Mouse (Mus musculus): ENCODE measurements around the gene Zfhx3. TPM values are rescaled to one million over a fixed set of nuclear protein-coding genes. Genes with fewer than 3 reads are reported as not detected.

Zfhx3 gene
- polyA plus RNA-seq, 1 experiment from 2014 or later: 22.0 TPM

DNA sequence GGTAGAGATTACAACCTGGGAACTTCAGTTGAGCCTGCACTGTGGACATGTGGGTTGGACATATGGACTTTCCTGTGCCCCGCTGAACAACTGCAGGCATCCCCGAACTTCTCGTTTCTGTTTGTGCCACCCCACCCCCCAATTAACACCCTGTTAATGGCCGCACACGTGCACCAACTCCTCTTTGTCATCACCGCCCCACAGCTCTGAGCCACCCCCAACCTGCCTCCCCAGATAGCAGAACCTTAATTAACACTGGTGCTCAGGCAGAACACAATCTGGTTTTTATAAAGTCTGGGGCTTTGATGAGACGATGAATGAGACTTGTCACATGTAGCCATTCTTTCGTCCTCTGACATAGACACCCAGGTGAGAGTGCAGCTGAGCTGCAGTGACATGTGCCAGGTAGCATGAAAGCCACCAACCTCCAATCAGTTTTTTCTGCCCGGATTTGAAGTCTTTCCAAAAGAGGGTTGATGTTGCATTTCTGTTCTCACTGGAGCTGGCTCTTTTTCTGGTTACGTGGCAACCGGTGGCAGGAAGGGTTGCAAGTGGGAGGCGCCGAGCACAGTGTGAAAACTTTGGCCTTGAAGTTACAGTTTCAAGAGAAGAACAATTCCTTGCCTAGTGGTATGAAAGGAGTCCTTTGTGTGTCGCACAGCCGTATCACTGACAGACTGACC, 476.9 kb downstream of the Zfhx3 start:
- H3K4me3 ChIP-seq: no peak overlapping the region
- no peaks in the 10 kb centered on the region for H3K36me3 ChIP-seq
- 56% methylated on average over 15 of the region's 15 CpGs for WGBS
- no peaks in the 10 kb centered on the region for H3K9me3 ChIP-seq
- peaks cover 27% of the 10 kb centered on the region for H3K4me1 ChIP-seq (replicated peaks)
- DNase-seq (ENCODE audit: low spot score): peak; percentile 52
- peak overlapping the region; percentile 72 for H3K27ac ChIP-seq
- H3K27me3 ChIP-seq (ENCODE audit: insufficient read depth, poor library complexity, severe bottlenecking): peaks cover 15% of the 10 kb centered on the region; the same call in 1 of the 2 replicates

- H3K27me3 ChIP-seq (ENCODE audit: insufficient read depth, poor library complexity, severe bottlenecking): peaks cover 11% of the 10 kb centered on the region; the same call in 1 of the 2 replicates
- no peaks in the 10 kb centered on the region for H3K9me3 ChIP-seq
- no peak overlapping the region for H3K27ac ChIP-seq
- 88% methylated on average over 3 of the region's 3 CpGs for WGBS
- DNase-seq (ENCODE audit: low spot score): no peak
- H3K4me3 ChIP-seq: no peak overlapping the region
- H3K4me1 ChIP-seq (replicated peaks): peaks cover 27% of the 10 kb centered on the region
- H3K36me3 ChIP-seq: no peaks in the 10 kb centered on the region
Observed at GRCm38 (mm10) chr8:108422521-108422920, 480.1 kb downstream of the Zfhx3 start.

DNA sequence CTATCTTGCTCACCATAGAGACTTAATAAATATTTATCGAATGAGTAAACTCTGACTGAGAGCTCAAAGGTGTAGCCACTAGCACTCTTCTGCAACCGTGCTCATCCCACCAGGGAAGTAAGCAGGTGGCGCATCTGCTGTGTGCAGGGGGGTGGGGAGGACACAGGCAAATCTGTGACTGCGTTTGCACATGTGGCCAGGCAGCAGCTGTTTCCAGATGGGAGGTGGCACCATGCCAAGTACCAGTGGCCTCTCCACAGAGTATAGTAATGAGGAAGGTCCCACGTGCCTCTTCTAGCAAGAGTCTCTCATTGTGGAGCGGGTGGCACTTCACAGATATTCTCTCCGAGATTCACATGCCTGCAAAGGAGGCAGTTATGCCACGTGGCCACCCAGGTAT, 481.9 kb downstream of the Zfhx3 start:
- 88% methylated on average over 8 of the region's 8 CpGs for WGBS
- Histone ChIP-seq H3K27ac (no peak overlapping the region), H3K4me3 (no peak overlapping the region), H3K36me3 (no peaks in the 10 kb centered on the region), H3K9me3 (no peaks in the 10 kb centered on the region), H3K27me3 (ENCODE audit: insufficient read depth, poor library complexity, severe bottlenecking) (0 out of 2 replicates have a peak, but pooled peaks cover 5% of the 10 kb centered on the region), H3K4me1 (replicated peaks) (peaks cover 14% of the 10 kb centered on the region)
- no peak for DNase-seq (ENCODE audit: low spot score)

GRCm38 (mm10) chr8:108433321-108433720, 490.9 kb downstream of the Zfhx3 start:
- H3K27me3 ChIP-seq (ENCODE audit: insufficient read depth, poor library complexity, severe bottlenecking): peaks cover 30% of the 10 kb centered on the region
- H3K36me3 ChIP-seq: no peaks in the 10 kb centered on the region
- 66% methylated on average over 5 of the region's 5 CpGs for WGBS
- H3K4me1 ChIP-seq (replicated peaks): peaks cover 10% of the 10 kb centered on the region
- H3K9me3 ChIP-seq: no peaks in the 10 kb centered on the region
- no peak for DNase-seq (ENCODE audit: low spot score)
- H3K4me3 ChIP-seq: no peak overlapping the region
- H3K27ac ChIP-seq: no peak overlapping the region

- Histone ChIP-seq H3K36me3 (no peaks in the 10 kb centered on the region), H3K9me3 (no peaks in the 10 kb centered on the region), H3K27me3 (ENCODE audit: insufficient read depth, poor library complexity, severe bottlenecking) (peaks cover 34% of the 10 kb centered on the region), H3K4me1 (replicated peaks) (peaks cover 14% of the 10 kb centered on the region), H3K27ac (no peak overlapping the region), H3K4me3 (no peak overlapping the region)
- no peak for DNase-seq (ENCODE audit: low spot score)
- 84% methylated on average over 4 of the region's 4 CpGs for WGBS
Observed at GRCm38 (mm10) chr8:108434510-108434909, 492.1 kb downstream of the Zfhx3 start.

GRCm38 (mm10) chr8:108436336-108436735, 493.9 kb downstream of the Zfhx3 start:
- WGBS: 62% methylated on average over 12 of the region's 12 CpGs
- Histone ChIP-seq H3K4me3 (no peak overlapping the region), H3K9me3 (no peaks in the 10 kb centered on the region), H3K27ac (0 out of 2 replicates have a peak overlapping the region, but pooled peaks have one; percentile 53), H3K4me1 (replicated peaks) (peaks cover 14% of the 10 kb centered on the region), H3K36me3 (no peaks in the 10 kb centered on the region), H3K27me3 (ENCODE audit: insufficient read depth, poor library complexity, severe bottlenecking) (peaks cover 34% of the 10 kb centered on the region)
- DNase-seq (ENCODE audit: low spot score): no peak

- Histone ChIP-seq H3K9me3 (no peaks in the 10 kb centered on the region), H3K27ac (no peak overlapping the region), H3K4me1 (replicated peaks) (peaks cover 14% of the 10 kb centered on the region), H3K27me3 (ENCODE audit: insufficient read depth, poor library complexity, severe bottlenecking) (peaks cover 34% of the 10 kb centered on the region), H3K4me3 (no peak overlapping the region), H3K36me3 (no peaks in the 10 kb centered on the region)
- WGBS: 91% methylated on average over 13 of the region's 13 CpGs
- no peak for DNase-seq (ENCODE audit: low spot score)
Observed at GRCm38 (mm10) chr8:108437316-108437830, 494.9 kb downstream of the Zfhx3 start.

- no peak overlapping the region for H3K27ac ChIP-seq
- H3K4me1 ChIP-seq (replicated peaks): peaks cover 14% of the 10 kb centered on the region
- no peaks in the 10 kb centered on the region for H3K36me3 ChIP-seq
- peaks cover 22% of the 10 kb centered on the region for H3K27me3 ChIP-seq (ENCODE audit: insufficient read depth, poor library complexity, severe bottlenecking)
- no peak for DNase-seq (ENCODE audit: low spot score)
- WGBS: 61% methylated on average over 3 of the region's 3 CpGs
- no peak overlapping the region for H3K4me3 ChIP-seq
- no peaks in the 10 kb centered on the region for H3K9me3 ChIP-seq
Observed at GRCm38 (mm10) chr8:108440476-108440875, 498.0 kb downstream of the Zfhx3 start.

GRCm38 (mm10) chr8:108450847-108451246, 508.4 kb downstream of the Zfhx3 start:
- Histone ChIP-seq H3K27me3 (ENCODE audit: insufficient read depth, poor library complexity, severe bottlenecking) (peaks cover 43% of the 10 kb centered on the region), H3K4me3 (peak overlapping the region; percentile 29), H3K27ac (peak overlapping the region; percentile 81), H3K4me1 (replicated peaks) (peaks cover 41% of the 10 kb centered on the region), H3K9me3 (no peaks in the 10 kb centered on the region), H3K36me3 (no peaks in the 10 kb centered on the region)
- DNase-seq (ENCODE audit: low spot score): peak; percentile 61
- 14% methylated on average over 8 of the region's 8 CpGs for WGBS

GRCm38 (mm10) chr8:108454561-108455311, 512.3 kb downstream of the Zfhx3 start:
- Histone ChIP-seq H3K27ac (peak overlapping the region; percentile 65), H3K4me3 (0 out of 2 replicates have a peak overlapping the region, but pooled peaks have one; percentile 1), H3K27me3 (ENCODE audit: insufficient read depth, poor library complexity, severe bottlenecking) (peaks cover 31% of the 10 kb centered on the region), H3K9me3 (peaks cover 27% of the 10 kb centered on the region), H3K36me3 (no peaks in the 10 kb centered on the region), H3K4me1 (replicated peaks) (peaks cover 42% of the 10 kb centered on the region)
- WGBS: 42% methylated on average over 18 of the region's 18 CpGs
- DNase-seq (ENCODE audit: low spot score): peak; percentile 65

GRCm38 (mm10) chr8:108466653-108467052, 524.2 kb downstream of the Zfhx3 start:
- 67% methylated on average over 6 of the region's 6 CpGs for WGBS
- no peaks in the 10 kb centered on the region for H3K36me3 ChIP-seq
- 0 out of 2 replicates have a peak overlapping the region, but pooled peaks have one; percentile 35 for H3K27ac ChIP-seq
- DNase-seq (ENCODE audit: low spot score): no peak
- peaks cover 22% of the 10 kb centered on the region for H3K4me1 ChIP-seq (replicated peaks)
- H3K27me3 ChIP-seq (ENCODE audit: insufficient read depth, poor library complexity, severe bottlenecking): no peaks in the 10 kb centered on the region
- no peak overlapping the region for H3K4me3 ChIP-seq
- no peaks in the 10 kb centered on the region for H3K9me3 ChIP-seq

GRCm38 (mm10) chr8:108467172-108468035, 525.0 kb downstream of the Zfhx3 start:
- DNase-seq (ENCODE audit: low spot score): no peak
- no peaks in the 10 kb centered on the region for H3K27me3 ChIP-seq (ENCODE audit: insufficient read depth, poor library complexity, severe bottlenecking)
- peak overlapping the region; percentile 35; the same call in 1 of the 2 replicates for H3K27ac ChIP-seq
- H3K4me1 ChIP-seq (replicated peaks): peaks cover 22% of the 10 kb centered on the region
- WGBS: 78% methylated on average over 19 of the region's 19 CpGs
- H3K9me3 ChIP-seq: no peaks in the 10 kb centered on the region
- no peak overlapping the region for H3K4me3 ChIP-seq
- H3K36me3 ChIP-seq: no peaks in the 10 kb centered on the region

Data from hindbrain, embryonic 10.5 days (tissue).